Comparison of ENCODE assay signal across 8 mouse cellular contexts in genomic region chr5:91307907-91308306, GRCm38 (mm10).
DNase-seq lines count a peak whose midpoint lies in the region; ATAC-seq and TF ChIP-seq lines count a peak whose summit lies in the region.
"Had no signal": no experiment of that assay in that cellular context is flagged by ENCODE, and none has a peak within 500 bp of the region (broad histone marks: within the 10 kb centered on the region; RNA-seq: fewer than 3 reads in every experiment).

No protein-coding gene starts in this region.

- no peak overlapping the region for H3K4me2 ChIP-seq in forebrain, postnatal 0 days (ENCODE audit: low read depth)
- no peak overlapping the region for H3K4me2 ChIP-seq in lung, postnatal 0 days (replicated peaks; ENCODE audit: low read depth, low read length)
- H3K4me2 ChIP-seq: heart, embryonic 15.5 days had no signal

- peak; percentile 68 for DNase-seq in 416B (ENCODE audit: low read depth)
- peak; percentile 26 for DNase-seq in cerebellum, adult 11 months
- DNase-seq in forebrain, postnatal 0 days: peak; percentile 83
- DNase-seq in kidney, postnatal 10 days: peak; percentile 56
- DNase-seq in lung, postnatal 0 days (ENCODE audit: low spot score): peak; percentile 84
- DNase-seq in skeletal muscle tissue, adult 2 months (ENCODE audit: low read depth, low spot score): peak; percentile 32

- TF ChIP-seq CTCF in C2C12 (IDR thresholded peaks at IDR 0.05; ENCODE audit: control insufficient read depth, insufficient read depth, insufficient read length): peak; percentile 57
- peak; percentile 89 for TF ChIP-seq CTCF in forebrain, postnatal 0 days (IDR thresholded peaks at IDR 0.05; ENCODE audit: low read depth)
- peak; percentile 85 for TF ChIP-seq CTCF in lung, postnatal 0 days (IDR thresholded peaks at IDR 0.05)

- no peak overlapping the region for H3ac ChIP-seq in C2C12 (ENCODE audit: control insufficient read depth, insufficient read length, low read depth)

- H3K79me3 ChIP-seq in C2C12 (ENCODE audit: low read depth): no peaks in the 10 kb centered on the region

- no peaks in the 10 kb centered on the region for H3K27me3 ChIP-seq in C2C12 (ENCODE audit: control insufficient read depth, insufficient read depth, insufficient read length)
- H3K27me3 ChIP-seq in forebrain, postnatal 0 days (ENCODE audit: insufficient read depth, low read length): no peaks in the 10 kb centered on the region
- H3K27me3 ChIP-seq in lung, postnatal 0 days (replicated peaks; ENCODE audit: insufficient read depth, low read length): no peaks in the 10 kb centered on the region
- H3K27me3 ChIP-seq: heart, embryonic 15.5 days had no signal

- H3K27ac ChIP-seq in forebrain, postnatal 0 days (ENCODE audit: low read depth, low read length): no peak overlapping the region
- no peak overlapping the region for H3K27ac ChIP-seq in lung, postnatal 0 days (ENCODE audit: low read length)
- H3K27ac ChIP-seq: heart, embryonic 15.5 days had no signal

- no peak overlapping the region for H3K4me3 ChIP-seq in C2C12 (ENCODE audit: insufficient read depth, poor library complexity, severe bottlenecking)
- H3K4me3 ChIP-seq in forebrain, postnatal 0 days (ENCODE audit: low read depth, low read length): no peak overlapping the region
- H3K4me3 ChIP-seq in lung, postnatal 0 days (ENCODE audit: low read depth, low read length): no peak overlapping the region
- H3K4me3 ChIP-seq: heart, embryonic 15.5 days had no signal

- no peaks in the 10 kb centered on the region for H3K36me3 ChIP-seq in C2C12 (ENCODE audit: control insufficient read depth, insufficient read depth)
- no peaks in the 10 kb centered on the region for H3K36me3 ChIP-seq in forebrain, postnatal 0 days (ENCODE audit: insufficient read depth)
- H3K36me3 ChIP-seq in lung, postnatal 0 days (ENCODE audit: insufficient read depth, low read length): no peaks in the 10 kb centered on the region
- H3K36me3 ChIP-seq: heart, embryonic 15.5 days had no signal

- 2% methylated on average over 1 of the region's 1 CpGs for WGBS in forebrain, postnatal 0 days
- WGBS in lung, postnatal 0 days: 4% methylated on average over 1 of the region's 1 CpGs

- no peak overlapping the region for H3K9ac ChIP-seq in forebrain, postnatal 0 days
- no peak overlapping the region for H3K9ac ChIP-seq in lung, postnatal 0 days (replicated peaks; ENCODE audit: low read depth)
- H3K9ac ChIP-seq: heart, embryonic 15.5 days had no signal

- peak; percentile 68; the same call in 1 of the 2 replicates for ATAC-seq in forebrain, postnatal 0 days
- peak; percentile 57 for ATAC-seq in lung, postnatal 0 days

- TF ChIP-seq EP300 in lung, postnatal 0 days (IDR thresholded peaks at IDR 0.05): peak; percentile 46; the same call in 1 of the 2 replicates

- no peaks in the 10 kb centered on the region for H3K9me3 ChIP-seq in forebrain, postnatal 0 days (ENCODE audit: low read length)
- no peaks in the 10 kb centered on the region for H3K9me3 ChIP-seq in lung, postnatal 0 days (ENCODE audit: low read length)
- H3K9me3 ChIP-seq: heart, embryonic 15.5 days had no signal

- no peaks in the 10 kb centered on the region for H3K4me1 ChIP-seq in forebrain, postnatal 0 days (ENCODE audit: insufficient read depth)
- H3K4me1 ChIP-seq in lung, postnatal 0 days (ENCODE audit: insufficient read depth, low read depth, low read length): 0 out of 2 replicates have a peak, but pooled peaks cover 3% of the 10 kb centered on the region
- H3K4me1 ChIP-seq: heart, embryonic 15.5 days had no signal

- H3K79me2 ChIP-seq in C2C12 (ENCODE audit: control insufficient read depth, insufficient read depth): no peaks in the 10 kb centered on the region

TF ChIP-seq in C2C12, 6 proteins besides CTCF, POLR2A, EP300 and RAD21:
- no peak for TF ChIP-seq FOSL1 (IDR thresholded peaks at IDR 0.05; ENCODE audit: insufficient read depth, low read length, poor library complexity, severe bottlenecking)
- TF ChIP-seq USF1 (IDR thresholded peaks at IDR 0.05; ENCODE audit: low read depth): no peak
- TF ChIP-seq MYOG (IDR thresholded peaks at IDR 0.05; ENCODE audit: control insufficient read depth, extremely low read depth, insufficient read length): no peak
- no peak for TF ChIP-seq MAX (IDR thresholded peaks at IDR 0.05)
- TF ChIP-seq CEBPB (IDR thresholded peaks at IDR 0.05; ENCODE audit: low read depth): no peak
- no peak for TF ChIP-seq MYOD1 (IDR thresholded peaks at IDR 0.05; ENCODE audit: control insufficient read depth, insufficient read length, low read depth)

Comparison
In these comparisons a context has a peak if more than half of its experiments do, and no peak if none do; other contexts are left out.
1. DNase-seq: peak in every context shown above with its lines; median percentile 84 in lung, postnatal 0 days; 83 in forebrain, postnatal 0 days; 68 in 416B; 56 in kidney, postnatal 10 days; 32 in skeletal muscle tissue, adult 2 months; 26 in cerebellum, adult 11 months.